Mouse (Mus musculus): ENCODE data around the gene Sipa1l3.

DNA sequence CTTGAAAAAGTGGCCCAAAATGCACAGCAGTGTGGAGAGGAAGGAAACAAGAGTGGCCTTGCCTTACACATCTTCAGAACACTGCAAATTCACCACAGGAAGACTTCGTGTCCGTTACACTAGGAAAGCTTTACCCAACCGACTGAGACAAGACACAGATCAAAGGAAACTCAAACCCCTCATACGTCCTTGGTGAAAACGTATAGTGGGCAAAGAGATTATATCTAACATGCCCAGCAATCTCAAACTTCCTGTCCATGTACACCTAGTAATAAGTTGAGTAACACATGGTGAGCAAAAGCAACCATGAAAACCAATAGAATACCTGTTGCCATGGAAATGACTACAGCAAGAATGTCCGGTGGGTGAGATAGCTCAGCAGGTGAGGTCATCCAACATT, 19.4 kb downstream of the Sipa1l3 start:
- no peak for TF ChIP-seq CTCF (IDR thresholded peaks at IDR 0.05; ENCODE audit: low read depth, low read length)
- no peak for TF ChIP-seq POLR2A (IDR thresholded peaks at IDR 0.05; ENCODE audit: insufficient read depth, low read length)
